Mouse (Mus musculus) heart, embryonic 13.5 days (tissue): ENCODE measurements around the gene Rnasel. TPM values are rescaled to one million over a fixed set of nuclear protein-coding genes. Genes with fewer than 3 reads are reported as not detected.
"Not testable (repeated sequence)": the region's sequence is repeated elsewhere in the genome, so short reads cannot be mapped to it uniquely, and the experiment has no call there.

Experiments
- ATAC-seq: fragments of 200-750 bp; cut with Nextera tagmentation; 2 replicates; pipeline ENCODE4 v1.8.0; 2017; ENCODE audit warnings: moderate TSS enrichment; ENCODE audit not compliant: insufficient number of reproducible peaks, low FRiP score, low TSS enrichment; ENCODE audit errors: extremely low read depth
- H3K27ac ChIP-seq: fragments of 300-500 bp; sonication (generic); replicated peaks from 2 replicates; pipeline ENCODE4 v1.5.1; 2015; ENCODE audit warnings: moderate library complexity, mild to moderate bottlenecking, inconsistent platforms
- H3K27me3 ChIP-seq: fragments of 300-500 bp; sonication (generic); replicated peaks from 2 replicates; pipeline ENCODE4 v1.6.1; 2015; ENCODE audit warnings: mild to moderate bottlenecking, inconsistent platforms
- H3K36me3 ChIP-seq: fragments of 300-500 bp; sonication (generic); 2 replicates; pipeline ENCODE4 v1.6.1; 2015; ENCODE audit warnings: mild to moderate bottlenecking, inconsistent platforms
- H3K4me1 ChIP-seq: fragments of 300-500 bp; sonication (generic); 2 replicates; pipeline ENCODE4 v1.6.1; 2015; ENCODE audit warnings: inconsistent platforms
- H3K4me2 ChIP-seq: fragments of 300-500 bp; sonication (generic); 2 replicates; pipeline ENCODE4 v1.6.1; 2015; ENCODE audit warnings: inconsistent platforms, mild to moderate bottlenecking, moderate library complexity
- H3K4me3 ChIP-seq: fragments of 300-500 bp; sonication (generic); 2 replicates; pipeline ENCODE4 v1.5.1; 2015; ENCODE audit warnings: moderate library complexity, mild to moderate bottlenecking, inconsistent platforms
- H3K9ac ChIP-seq: fragments of 300-500 bp; sonication (generic); 2 replicates; pipeline ENCODE4 v1.6.1; 2015; ENCODE audit warnings: inconsistent platforms, mild to moderate bottlenecking, moderate library complexity
- H3K9me3 ChIP-seq: fragments of 300-500 bp; sonication (generic); 2 replicates; pipeline ENCODE4 v1.6.1; 2016; ENCODE audit warnings: inconsistent platforms
- WGBS: fragments of 180-500 bp; shearing (Covaris S2); methylation state at CpG from one replicate; pipeline ENCODE4 v1.1.7; 2015; ENCODE audit warnings: mixed read lengths; 5-methylcytosine and 5-hydroxymethylcytosine counted together
- polyA plus RNA-seq: library from polyadenylated mRNA; unstranded; fragments of >200 nt; fragmentation: Nextera tagmentation; extraction: Ambion mirVana; gene quantifications from 2 replicates; pipeline ENCODE4 v1.2.1, GENCODE M21; 2015

The Rnasel gene
- polyA plus RNA-seq, 1 experiment from 2014 or later, result 13.9 TPM

GRCm38 (mm10) chr1:153747861-153748530 lies 1.2 kb upstream of the Rnasel start:
- peak overlapping the region; percentile 10 for H3K4me3 ChIP-seq
- WGBS, result 31% methylated on average over 12 of the region's 12 CpGs
- ATAC-seq, result no peak

GRCm38 (mm10) chr1:153748549-153748948 lies 677 bp upstream of the Rnasel start:
- ATAC-seq, result no peak
- WGBS, result 4% methylated on average over 1 of the region's 1 CpGs
- Histone ChIP-seq H3K27ac (peak overlapping the region; percentile 80), H3K4me1 (peaks cover 49% of the 10 kb centered on the region), H3K4me2 (peak overlapping the region; percentile 74), H3K9ac (peak overlapping the region; percentile 87; the same call in 1 of the 2 replicates), H3K27me3 (peaks cover 11% of the 10 kb centered on the region; the same call in 1 of the 2 replicates), H3K36me3 (peaks cover 10% of the 10 kb centered on the region), H3K9me3 (no peaks in the 10 kb centered on the region), H3K4me3 (peak overlapping the region; percentile 59)

More at GRCm38 (mm10) chr1:153747861-153748530, 1.2 kb upstream of the Rnasel start:
- H3K36me3 ChIP-seq, result peaks cover 10% of the 10 kb centered on the region
- peaks cover 15% of the 10 kb centered on the region; the same call in 1 of the 2 replicates for H3K27me3 ChIP-seq
- H3K9ac ChIP-seq, result 0 out of 2 replicates have a peak overlapping the region, but pooled peaks have one; percentile 17
- no peaks in the 10 kb centered on the region for H3K9me3 ChIP-seq
- peak overlapping the region; percentile 80 for H3K27ac ChIP-seq
- peaks cover 51% of the 10 kb centered on the region for H3K4me1 ChIP-seq
- peak overlapping the region; percentile 74 for H3K4me2 ChIP-seq

DNA sequence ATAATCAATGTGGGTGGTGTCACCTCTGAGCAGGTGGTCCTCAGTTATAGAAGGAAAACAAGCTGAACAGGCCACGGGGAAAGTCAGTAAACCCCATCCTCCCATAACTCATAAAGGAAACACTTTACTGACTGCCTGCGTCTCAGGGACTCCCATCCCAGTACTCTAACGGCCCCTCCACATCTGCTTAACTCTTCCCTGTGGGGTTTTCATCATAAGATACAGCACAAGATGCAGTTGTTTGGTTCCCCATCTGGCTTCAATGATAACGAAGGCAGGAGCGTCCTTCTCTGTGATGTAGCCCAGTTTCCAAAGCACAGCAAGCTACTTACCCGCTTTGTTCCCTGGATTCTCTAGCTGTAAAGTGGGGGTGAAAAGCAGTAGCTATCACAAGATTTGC lies 828 bp downstream of the Rnasel start:
- peak overlapping the region; percentile 87 for H3K9ac ChIP-seq
- no peak for ATAC-seq
- no peaks in the 10 kb centered on the region for H3K9me3 ChIP-seq
- H3K36me3 ChIP-seq, result peaks cover 8% of the 10 kb centered on the region; the same call in 1 of the 2 replicates
- 61% methylated on average over 6 of the region's 6 CpGs for WGBS
- H3K4me2 ChIP-seq, result peak overlapping the region; percentile 74
- peaks cover 49% of the 10 kb centered on the region for H3K4me1 ChIP-seq
- peak overlapping the region; percentile 80 for H3K27ac ChIP-seq
- peak overlapping the region; percentile 59 for H3K4me3 ChIP-seq
- H3K27me3 ChIP-seq, result no peaks in the 10 kb centered on the region; the same call in 1 of the 2 replicates

- Histone ChIP-seq H3K4me3 (peak overlapping the region; percentile 52), H3K4me1 (peaks cover 49% of the 10 kb centered on the region), H3K9ac (peak overlapping the region; percentile 78), H3K4me2 (peak overlapping the region; percentile 74), H3K27ac (peak overlapping the region; percentile 81), H3K36me3 (peaks cover 10% of the 10 kb centered on the region; the same call in 1 of the 2 replicates), H3K27me3 (no peaks in the 10 kb centered on the region; the same call in 1 of the 2 replicates), H3K9me3 (no peaks in the 10 kb centered on the region)
- WGBS, result 12% methylated on average over 13 of the region's 13 CpGs
- no peak for ATAC-seq
Measured at GRCm38 (mm10) chr1:153751763-153752301, 2.6 kb downstream of the Rnasel start.

- H3K4me3 ChIP-seq, result peak overlapping the region; percentile 52
- H3K27me3 ChIP-seq, result no peaks in the 10 kb centered on the region; the same call in 1 of the 2 replicates
- peak overlapping the region; percentile 74 for H3K4me2 ChIP-seq
- H3K9me3 ChIP-seq, result no peaks in the 10 kb centered on the region
- 0 out of 2 replicates have a peak overlapping the region, but pooled peaks have one; percentile 81 for H3K27ac ChIP-seq
- 79% methylated on average over 6 of the region's 6 CpGs for WGBS
- H3K9ac ChIP-seq, result peak overlapping the region; percentile 78
- H3K4me1 ChIP-seq, result peaks cover 42% of the 10 kb centered on the region
- H3K36me3 ChIP-seq, result peaks cover 10% of the 10 kb centered on the region; the same call in 1 of the 2 replicates
- ATAC-seq, result no peak
Measured at GRCm38 (mm10) chr1:153752521-153752920, 3.3 kb downstream of the Rnasel start.

DNA sequence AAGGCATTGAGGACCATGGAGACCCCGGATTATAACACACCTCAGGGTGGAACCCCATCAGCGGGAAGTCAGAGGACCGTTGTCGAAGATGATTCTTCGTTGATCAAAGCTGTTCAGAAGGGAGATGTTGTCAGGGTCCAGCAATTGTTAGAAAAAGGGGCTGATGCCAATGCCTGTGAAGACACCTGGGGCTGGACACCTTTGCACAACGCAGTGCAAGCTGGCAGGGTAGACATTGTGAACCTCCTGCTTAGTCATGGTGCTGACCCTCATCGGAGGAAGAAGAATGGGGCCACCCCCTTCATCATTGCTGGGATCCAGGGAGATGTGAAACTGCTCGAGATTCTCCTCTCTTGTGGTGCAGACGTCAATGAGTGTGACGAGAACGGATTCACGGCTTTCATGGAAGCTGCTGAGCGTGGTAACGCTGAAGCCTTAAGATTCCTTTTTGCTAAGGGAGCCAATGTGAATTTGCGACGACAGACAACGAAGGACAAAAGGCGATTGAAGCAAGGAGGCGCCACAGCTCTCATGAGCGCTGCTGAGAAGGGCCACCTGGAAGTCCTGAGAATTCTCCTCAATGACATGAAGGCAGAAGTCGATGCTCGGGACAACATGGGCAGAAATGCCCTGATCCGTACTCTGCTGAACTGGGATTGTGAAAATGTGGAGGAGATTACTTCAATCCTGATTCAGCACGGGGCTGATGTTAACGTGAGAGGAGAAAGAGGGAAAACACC lies 4.7 kb downstream of the Rnasel start:
- H3K36me3 ChIP-seq, result peaks cover 19% of the 10 kb centered on the region
- no peak for ATAC-seq
- no peaks in the 10 kb centered on the region; the same call in 1 of the 2 replicates for H3K27me3 ChIP-seq
- peak overlapping the region; percentile 27 for H3K4me2 ChIP-seq
- 55% methylated on average over 25 of the region's 25 CpGs for WGBS
- H3K4me3 ChIP-seq, result no peak overlapping the region
- peak overlapping the region; percentile 14; the same call in 1 of the 2 replicates for H3K9ac ChIP-seq
- H3K9me3 ChIP-seq, result no peaks in the 10 kb centered on the region
- H3K27ac ChIP-seq, result no peak overlapping the region
- H3K4me1 ChIP-seq, result peaks cover 28% of the 10 kb centered on the region

- no peak overlapping the region for H3K27ac ChIP-seq
- H3K9ac ChIP-seq, result no peak overlapping the region
- no peak overlapping the region for H3K4me3 ChIP-seq
- no peaks in the 10 kb centered on the region for H3K27me3 ChIP-seq
- peaks cover 30% of the 10 kb centered on the region for H3K36me3 ChIP-seq
- 81% methylated on average over 11 of the region's 11 CpGs for WGBS
- H3K4me1 ChIP-seq, result peaks cover 3% of the 10 kb centered on the region; the same call in 1 of the 2 replicates
- H3K4me2 ChIP-seq, result no peak overlapping the region
- no peaks in the 10 kb centered on the region for H3K9me3 ChIP-seq
- no peak for ATAC-seq
Measured at GRCm38 (mm10) chr1:153764136-153764535, 14.9 kb downstream of the Rnasel start.

GRCm38 (mm10) chr1:153766298-153766697 lies 17.1 kb downstream of the Rnasel start:
- 44% methylated on average over 8 of the region's 8 CpGs for WGBS
- no peak for ATAC-seq

DNA sequence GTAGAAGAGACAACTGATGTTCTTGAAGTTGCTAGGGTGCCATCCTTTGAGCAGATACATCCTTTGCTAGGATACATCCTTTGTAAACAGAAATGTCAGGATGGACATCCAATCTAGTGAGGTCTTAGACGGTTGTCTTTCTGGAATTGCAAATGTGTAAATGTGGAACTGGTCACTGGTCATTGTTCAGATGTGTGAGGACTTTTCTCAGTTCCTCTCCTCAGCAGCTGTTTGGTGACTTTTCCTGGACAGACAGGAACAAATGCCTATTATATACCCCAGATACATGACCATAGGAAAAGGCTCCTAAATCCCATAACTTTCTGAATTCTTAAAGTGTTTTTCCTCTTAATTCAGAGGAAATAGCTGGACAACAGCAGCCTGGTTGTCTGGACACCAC lies 18.1 kb downstream of the Rnasel start:
- no peaks in the 10 kb centered on the region for H3K27me3 ChIP-seq
- peaks cover 1% of the 10 kb centered on the region; the same call in 1 of the 2 replicates for H3K36me3 ChIP-seq
- H3K4me1 ChIP-seq, result peaks cover 3% of the 10 kb centered on the region; the same call in 1 of the 2 replicates
- no peak overlapping the region for H3K4me2 ChIP-seq
- ATAC-seq, result no peak
- H3K27ac ChIP-seq, result no peak overlapping the region
- H3K9ac ChIP-seq, result no peak overlapping the region
- no peaks in the 10 kb centered on the region for H3K9me3 ChIP-seq
- 70% methylated on average over 1 of the region's 1 CpGs for WGBS
- no peak overlapping the region for H3K4me3 ChIP-seq

More at GRCm38 (mm10) chr1:153766298-153766697, 17.1 kb downstream of the Rnasel start:
- Histone ChIP-seq H3K4me2 (no peak overlapping the region), H3K9me3 (no peaks in the 10 kb centered on the region), H3K36me3 (peaks cover 9% of the 10 kb centered on the region), H3K27ac (no peak overlapping the region), H3K9ac (no peak overlapping the region), H3K4me1 (peaks cover 3% of the 10 kb centered on the region; the same call in 1 of the 2 replicates), H3K27me3 (no peaks in the 10 kb centered on the region), H3K4me3 (no peak overlapping the region)

DNA sequence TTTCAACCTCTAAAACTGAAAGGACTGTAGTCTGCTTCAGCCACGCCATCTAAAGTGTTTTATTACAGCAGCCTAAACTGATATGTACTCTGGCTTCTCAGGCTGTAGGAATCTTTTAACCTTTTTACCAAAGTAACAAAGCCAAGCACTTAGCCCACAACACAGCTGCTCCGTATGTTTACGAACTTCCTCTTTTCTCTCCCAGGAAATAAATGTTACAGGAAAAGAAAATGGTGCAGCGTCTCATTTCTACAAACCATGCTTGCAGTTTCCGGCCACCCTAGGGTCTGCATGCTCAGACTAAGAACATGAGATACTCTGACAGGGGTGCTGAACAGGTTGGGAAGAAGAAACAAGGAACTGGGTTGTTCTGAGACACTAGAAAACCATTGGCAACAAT lies 19.2 kb downstream of the Rnasel start:
- Histone ChIP-seq H3K4me3 (no peak overlapping the region), H3K27me3 (no peaks in the 10 kb centered on the region), H3K9me3 (no peaks in the 10 kb centered on the region), H3K9ac (no peak overlapping the region), H3K27ac (no peak overlapping the region), H3K4me1 (no peaks in the 10 kb centered on the region), H3K4me2 (no peak overlapping the region), H3K36me3 (no peaks in the 10 kb centered on the region)
- no peak for ATAC-seq
- WGBS, result 77% methylated on average over 5 of the region's 5 CpGs

GRCm38 (mm10) chr1:153769571-153769970 lies 20.3 kb downstream of the Rnasel start:
- not testable (repeated sequence) for H3K4me2 ChIP-seq, H3K4me3 ChIP-seq, H3K36me3 ChIP-seq, H3K27me3 ChIP-seq, H3K9me3 ChIP-seq, ATAC-seq, H3K27ac ChIP-seq, H3K4me1 ChIP-seq, H3K9ac ChIP-seq
- WGBS, result 56% methylated on average over 6 of the region's 6 CpGs
